Mouse (Mus musculus) testis, postnatal 10 days (tissue): ENCODE results near the gene Dcaf6.

Experiments used
- DNase-seq: peaks from one replicate; pipeline ENCODE4 v3.0.0; 2021; ENCODE audit warnings: low spot score

The Dcaf6 gene

DNA sequence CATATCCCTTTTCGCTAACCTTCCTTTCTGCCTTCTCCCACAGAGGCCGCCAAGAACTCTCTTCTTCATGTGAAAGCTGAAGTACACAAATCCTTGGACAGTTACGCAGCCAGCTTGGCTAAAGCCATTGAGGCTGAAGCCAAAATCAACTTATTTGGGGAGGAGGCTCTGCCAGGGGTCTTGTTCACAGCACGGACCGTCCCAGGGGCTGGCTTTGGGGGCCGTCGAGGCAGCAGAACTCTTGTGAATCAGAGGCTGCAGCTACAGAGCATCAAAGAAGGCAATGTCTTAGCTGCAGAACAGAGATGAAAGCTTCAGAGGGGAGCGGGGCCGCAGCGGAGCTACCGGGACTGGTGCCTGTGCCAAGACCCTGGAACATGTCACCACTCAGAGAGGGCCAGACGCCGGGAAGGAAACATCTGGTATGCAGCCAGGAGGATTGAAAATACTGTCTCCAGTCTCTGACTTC, 138.8 kb downstream of the Dcaf6 start:
- peak; percentile 53 for DNase-seq

DNA sequence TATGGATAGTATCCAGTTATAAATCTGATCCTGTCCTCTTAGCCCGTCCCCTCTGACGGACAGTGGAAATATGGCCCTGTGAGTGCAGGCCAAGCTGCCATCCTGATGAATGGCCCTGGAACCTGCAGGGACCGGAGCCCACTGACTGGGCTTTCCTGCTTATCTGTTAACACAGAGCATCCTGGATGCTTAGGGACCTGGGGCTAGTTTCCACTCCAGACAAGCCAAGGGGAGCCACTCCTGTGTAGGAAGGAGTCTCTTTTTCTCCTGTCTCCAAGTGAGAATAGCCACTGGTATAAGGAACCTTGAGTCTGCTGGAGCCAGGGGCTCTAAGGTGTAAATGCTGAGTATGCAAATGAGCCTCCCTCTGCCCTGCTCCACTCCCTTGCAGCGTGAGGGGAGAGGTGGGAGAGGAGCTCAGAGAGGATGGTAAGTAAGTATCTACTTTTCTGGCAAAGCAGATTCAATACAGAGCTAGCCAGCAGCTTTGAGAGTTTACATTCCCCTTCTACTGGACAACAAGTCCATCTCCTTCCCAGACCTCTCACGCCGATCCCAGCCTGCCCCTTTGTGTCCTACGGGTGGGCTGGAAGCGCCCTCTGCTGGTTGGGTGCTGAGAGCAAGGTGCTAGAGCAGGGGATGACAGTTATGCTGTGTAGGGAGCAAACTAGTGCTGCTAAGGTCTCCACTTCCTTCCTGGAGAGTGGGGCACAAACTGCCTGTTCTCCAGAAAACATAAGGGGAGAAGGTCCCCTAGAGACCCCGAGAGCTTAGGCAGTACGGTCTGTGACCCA, 139.9 kb downstream of the Dcaf6 start:
- peak; percentile 91 for DNase-seq

DNA sequence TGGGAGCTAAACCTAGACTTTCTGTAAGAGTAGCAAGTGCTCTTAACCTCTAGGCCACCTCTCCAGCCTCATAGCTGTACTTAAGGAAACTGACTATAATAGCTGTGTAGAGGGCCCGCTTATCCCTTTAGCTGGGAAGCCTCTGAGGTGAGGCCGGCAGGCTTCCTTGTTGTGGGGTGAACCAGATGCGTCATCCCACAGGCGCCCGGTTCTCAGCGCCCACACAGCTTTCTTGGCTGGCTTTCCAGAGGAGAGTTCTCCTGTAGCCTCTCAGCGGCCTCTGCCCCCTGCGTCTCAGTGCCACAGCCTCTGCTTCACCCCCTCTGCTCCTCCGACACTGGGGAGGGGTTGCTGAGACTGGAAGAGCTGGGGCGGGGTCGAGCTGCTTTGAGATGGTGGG, 143.9 kb downstream of the Dcaf6 start:
- DNase-seq, result no peak

DNA sequence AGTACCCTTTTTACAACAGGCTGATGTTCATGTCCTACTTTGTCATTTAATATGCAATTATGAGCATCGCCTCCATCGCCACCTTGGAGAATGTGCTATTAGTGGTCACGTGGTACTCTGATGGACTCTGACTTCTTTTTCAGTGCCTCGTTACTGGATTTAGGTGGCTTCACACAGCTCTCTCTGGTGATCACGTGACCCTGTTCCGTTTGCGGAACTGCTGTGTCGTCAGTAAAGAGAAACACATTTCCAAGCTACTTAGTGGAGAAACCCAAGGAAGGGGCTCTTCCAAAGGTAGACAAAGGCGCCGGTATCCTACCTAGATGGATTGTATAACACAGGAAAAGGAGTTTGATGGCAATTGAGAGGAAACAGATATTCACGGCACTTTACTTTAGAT, 152.1 kb downstream of the Dcaf6 start:
- no peak for DNase-seq

DNA sequence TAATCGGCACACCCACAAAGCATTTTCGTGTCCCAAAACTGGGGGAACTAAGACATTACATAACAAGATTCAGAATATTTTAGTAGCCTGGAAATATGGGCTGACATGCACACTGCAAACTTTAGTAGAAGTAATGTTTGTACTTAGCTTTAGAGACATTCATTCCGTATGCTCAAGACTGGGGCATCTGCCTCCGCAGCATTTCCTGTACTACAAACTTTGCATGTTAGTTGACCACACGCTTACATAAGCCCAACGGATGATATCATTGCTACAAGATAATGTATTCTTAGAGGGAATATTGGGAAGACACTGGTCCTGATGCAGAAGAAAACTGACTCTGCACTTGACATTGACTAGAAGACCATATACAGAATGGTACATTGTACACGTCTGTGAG, 155.9 kb downstream of the Dcaf6 start:
- DNase-seq, result no peak

DNA sequence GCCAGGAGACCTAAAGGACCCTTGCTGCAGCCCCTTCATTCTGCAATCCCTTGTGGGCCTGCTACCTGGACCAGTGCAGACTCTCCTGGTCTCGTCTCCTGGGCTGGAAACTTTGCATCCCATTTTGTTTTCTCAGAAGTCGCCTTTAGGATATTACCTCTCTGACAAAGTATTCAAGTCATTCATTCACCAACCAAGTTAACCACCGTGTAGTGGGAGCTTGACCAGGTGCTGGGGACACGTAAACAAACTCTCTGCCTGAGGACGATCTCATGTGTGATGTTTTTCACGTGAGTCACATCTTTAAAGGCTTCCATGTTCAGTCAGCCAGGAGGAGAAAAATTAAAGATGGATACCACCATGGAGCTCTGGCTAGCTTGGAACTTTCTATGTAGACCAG, 157.1 kb downstream of the Dcaf6 start:
- DNase-seq, result no peak

DNA sequence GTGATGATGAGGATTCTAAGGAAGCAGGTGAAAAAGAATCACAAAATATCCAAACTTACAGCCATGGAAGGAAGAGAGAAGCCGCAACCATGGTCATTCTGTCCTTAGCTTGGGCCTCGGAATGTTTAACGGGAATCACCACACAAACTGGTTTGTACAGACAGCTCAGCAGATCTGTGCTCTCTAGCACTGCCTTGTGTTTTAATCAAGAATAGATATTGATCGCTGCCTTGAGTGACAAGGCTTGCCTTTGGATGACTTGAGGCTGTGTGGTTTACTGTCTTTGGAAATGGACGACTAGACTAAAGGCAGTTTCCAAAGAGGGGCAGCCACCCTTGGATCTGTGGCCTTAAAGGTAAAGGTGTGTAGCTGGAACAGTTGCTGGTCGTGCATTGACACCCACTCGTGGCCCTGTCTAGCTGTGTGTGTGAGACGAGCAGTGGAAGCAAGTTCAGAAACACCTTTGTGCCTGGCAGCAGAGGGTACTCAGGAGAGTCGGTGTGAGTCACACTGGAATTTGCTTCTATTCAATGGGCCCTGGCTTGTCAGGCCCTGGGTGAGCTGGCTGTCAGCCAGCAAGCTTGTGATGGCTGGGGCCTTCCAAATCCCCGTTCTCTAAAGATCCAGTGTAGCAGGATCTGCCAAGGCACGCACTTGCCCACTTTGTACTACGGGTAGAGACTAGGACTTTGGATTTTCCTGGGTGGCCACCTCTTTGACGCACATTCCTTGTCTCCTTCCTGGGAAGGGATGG, 157.6 kb downstream of the Dcaf6 start:
- no peak for DNase-seq

DNA sequence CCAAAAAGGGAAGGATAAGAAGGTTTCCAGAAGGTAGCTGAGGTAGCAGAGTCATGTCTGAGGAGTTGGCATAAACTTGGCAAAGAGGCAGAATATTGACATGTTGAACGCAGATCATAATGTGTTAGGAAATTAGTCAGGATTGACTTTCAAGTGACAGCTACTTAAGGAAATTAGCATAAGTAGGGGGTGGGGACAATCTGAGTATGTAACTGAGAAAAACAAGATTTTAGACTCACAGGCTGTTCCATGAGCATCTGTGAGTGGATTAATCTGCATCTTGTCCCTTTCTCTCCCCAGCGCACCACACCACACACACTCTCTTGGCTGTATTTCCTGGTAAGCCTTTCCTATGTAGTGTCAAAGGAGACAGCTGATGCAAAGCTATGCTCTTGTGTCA, 158.7 kb downstream of the Dcaf6 start:
- DNase-seq, result no peak

DNA sequence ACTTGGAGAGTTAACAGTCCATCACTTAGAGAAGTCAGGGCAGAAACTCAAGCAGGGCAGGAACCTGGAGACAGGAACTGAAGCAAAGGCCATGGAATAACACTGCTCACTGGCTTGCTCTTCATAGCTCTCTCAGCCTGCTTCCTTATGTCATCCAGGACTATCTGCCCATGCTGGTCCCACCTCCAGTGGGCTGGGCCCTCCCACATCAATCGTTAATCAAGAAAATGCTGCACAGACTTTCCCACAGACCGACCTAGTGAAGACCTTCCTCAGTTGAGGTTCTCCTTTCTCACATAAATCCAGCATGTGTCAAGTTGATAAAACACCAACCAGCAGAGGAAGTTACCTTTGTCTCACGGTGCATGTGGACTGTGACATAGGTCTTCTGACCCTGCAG, 159.2 kb downstream of the Dcaf6 start:
- no peak for DNase-seq

DNA sequence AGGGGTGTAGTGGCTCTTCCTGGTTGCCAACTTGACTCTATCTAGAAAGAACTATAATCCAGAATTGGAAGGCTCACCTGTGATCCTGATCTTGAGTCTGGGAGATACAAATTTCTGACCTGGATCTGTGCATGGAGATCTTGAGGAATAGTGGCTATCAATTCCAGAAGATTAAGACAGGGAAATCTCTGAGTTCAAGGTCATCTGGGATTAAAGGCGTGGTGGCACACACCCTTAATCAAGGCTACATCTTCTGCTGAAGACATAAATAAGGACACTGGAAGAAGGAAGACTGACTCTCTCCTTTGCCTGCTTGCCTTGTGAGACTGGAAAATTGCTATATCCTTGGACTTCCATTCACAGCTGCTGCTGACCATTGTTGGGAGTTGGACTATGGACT, 164.8 kb downstream of the Dcaf6 start, which contains the start of gene Gpr161:
TSS of gene Gpr161 (plus strand) at position 301 of the 400 bp plus-strand sequence.
- DNase-seq, result no peak

DNA sequence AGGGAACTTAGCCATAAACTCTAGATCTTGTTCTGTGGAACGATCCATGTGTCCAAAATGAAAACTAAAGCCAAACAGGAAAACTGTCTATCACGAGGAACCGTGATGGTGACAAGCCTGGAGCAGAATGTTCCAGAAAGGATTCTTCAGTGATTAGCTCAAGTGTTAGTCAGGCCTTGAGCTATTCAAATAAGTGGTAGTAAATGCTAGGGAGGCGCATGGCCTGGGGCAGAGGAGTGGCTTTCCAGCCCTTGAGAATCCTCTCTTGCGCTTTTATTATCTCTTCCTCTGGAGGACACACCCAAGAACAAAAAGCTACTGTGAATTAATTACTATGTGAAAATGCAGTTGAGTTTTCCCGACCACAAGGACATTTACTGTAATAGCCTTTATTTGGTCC, 168.7 kb downstream of the Dcaf6 start:
- DNase-seq, result no peak

DNA sequence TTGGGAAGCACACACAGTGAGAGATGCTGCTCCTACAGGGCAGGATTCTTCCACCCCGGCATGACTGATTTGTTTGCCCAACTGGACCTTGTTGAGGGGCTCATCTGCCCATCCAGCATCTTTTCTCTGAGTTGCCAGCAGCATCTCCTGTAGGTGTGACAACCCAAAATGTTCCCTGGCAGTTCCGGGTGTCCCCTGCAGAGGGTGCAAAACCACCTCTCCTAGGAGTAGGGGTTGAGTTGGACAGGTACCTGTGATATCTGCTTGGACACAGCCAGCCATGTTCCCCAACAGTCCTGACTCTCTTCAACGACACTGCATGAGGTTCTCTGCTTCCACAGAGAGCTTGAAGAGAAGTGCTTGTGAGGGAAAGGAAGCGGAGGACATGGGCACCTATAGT, 170.4 kb downstream of the Dcaf6 start:
- peak; percentile 55 for DNase-seq

DNA sequence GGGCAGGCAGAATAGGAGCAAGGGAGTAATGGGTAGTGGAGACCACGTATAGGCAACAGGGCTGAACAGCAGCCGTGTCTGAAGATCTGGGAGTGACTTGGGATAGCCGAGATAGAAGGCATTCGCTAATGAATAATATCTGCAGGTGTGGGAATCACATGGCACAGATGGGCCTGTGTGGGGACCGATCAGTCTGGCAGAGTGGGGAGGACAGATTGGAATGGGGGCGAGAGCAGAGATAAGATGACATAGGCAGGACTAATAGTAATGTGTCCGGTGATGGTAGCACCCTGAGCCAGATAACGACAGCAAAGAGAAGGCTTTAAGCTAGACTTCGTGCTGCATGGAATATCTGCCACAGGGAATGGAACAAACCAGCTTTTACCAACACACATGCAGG, 172.1 kb downstream of the Dcaf6 start:
- DNase-seq, result no peak

DNA sequence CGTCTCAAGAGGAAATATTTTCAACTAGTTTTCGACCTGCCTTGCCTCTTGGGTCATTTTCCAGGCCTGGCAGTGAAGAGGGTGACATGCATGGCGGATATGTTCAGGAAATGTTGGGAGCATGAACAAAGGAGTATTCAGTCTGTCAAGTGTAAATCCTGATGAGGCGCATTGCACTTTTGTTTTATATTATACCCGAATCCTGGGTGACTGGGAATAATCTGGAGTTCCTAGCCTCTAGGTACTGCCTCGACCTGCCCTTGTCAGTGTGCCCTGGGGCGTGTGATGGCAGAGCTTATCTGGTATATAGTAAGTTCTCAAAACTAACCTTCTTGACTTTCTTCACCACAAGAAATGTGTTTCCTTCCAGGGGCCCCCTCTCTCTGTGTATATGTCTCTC, 176.2 kb downstream of the Dcaf6 start:
- DNase-seq, result no peak

DNA sequence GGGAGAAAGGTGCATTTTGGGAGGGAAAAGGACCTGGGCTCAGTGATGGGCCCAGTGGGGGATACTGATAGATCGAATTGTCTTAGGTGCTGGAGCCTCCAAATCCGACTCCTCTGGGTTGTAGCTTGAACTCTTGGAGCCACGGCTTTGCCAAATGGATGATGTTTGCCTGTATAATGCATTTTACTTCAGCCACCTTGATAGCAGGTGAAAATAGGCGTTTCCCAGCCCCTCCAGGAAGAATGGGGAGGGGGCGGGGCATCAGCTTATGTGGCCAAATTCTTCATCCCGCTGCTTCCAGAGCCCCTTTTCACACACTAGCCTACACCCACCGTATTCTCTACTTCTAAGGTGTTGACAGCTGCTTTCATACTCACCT, 177.3 kb downstream of the Dcaf6 start:
- DNase-seq, result no peak

DNA sequence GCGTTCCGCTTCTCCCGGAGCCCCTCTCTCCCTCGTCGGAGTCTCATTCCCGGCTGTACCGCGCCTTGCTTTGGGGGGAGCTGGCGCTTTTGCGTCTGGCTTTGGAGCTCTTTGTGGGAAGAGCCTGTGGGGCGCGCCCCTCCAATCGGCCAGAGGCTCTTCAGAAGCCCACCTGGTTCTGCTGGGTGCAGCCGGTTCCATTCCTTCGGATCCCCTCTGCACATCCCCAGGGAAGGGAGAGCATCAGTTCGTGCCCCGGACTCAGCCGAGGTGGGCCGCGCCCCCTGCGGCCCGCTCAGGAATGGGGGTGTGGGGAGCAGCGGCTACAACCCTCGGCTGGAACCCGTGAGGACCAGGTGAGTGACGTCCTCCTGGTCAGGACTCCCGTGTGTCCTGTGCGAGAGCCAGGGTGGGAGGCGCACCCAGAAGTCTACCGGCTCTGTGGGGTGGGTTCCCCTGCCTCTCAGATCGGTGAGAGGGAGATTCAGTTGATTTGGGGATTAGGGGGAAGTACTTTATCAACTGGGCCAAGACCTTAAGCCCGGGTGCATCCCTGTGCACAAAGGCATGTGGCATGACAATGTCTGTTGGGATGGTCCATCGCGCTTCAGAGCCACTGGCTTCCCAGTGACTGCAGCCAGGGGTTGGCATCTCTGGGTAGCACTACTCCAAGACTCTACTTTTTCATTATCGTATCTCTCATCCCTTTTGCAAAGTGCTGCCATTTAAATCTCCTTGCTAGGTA, 177.9 kb downstream of the Dcaf6 start:
- DNase-seq, result peak; percentile 48

DNA sequence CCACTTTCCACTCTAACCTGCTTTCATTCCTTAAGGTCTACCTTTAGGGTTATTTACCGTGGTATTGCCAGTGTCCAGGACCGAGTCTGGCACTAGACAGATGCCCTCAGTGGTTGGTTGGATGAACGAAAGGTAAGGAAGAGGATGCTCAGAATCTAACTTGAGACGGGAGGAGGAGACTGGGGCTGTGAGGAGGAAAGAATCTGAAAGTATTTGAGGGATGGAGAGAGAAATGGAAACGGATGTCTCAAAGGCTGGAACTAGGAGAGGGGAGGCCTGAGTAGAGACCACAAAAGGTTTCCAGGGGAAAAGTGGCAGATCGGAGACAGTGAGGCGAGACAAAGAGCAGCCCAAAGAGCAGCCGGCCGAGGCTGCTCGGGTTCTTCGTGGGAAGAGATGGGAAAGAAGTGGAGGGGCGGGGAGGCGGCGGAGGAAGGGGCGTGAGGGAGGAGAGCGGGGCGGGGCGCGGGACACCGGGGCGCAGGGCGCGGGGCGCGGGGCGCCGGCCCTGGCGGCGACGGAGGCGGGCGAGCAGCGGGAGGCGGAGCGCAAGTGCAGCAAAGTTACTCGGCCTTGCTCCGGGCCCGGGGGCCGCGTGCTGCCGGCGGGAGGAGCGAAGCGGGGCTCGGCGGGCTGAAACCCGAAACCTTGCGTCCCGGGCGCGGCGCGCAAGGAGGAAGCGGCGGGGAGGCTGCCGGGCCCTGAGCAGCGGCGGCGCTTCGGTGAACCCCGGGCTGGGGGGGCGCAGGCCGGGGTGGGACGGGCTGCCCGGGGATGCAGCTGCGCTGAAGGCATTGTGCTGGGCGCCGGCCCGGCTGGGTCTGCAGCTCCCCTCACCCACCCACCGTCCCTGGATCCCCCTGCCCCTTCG, 178.7 kb downstream of the Dcaf6 start:
- DNase-seq, result peak; percentile 77

DNA sequence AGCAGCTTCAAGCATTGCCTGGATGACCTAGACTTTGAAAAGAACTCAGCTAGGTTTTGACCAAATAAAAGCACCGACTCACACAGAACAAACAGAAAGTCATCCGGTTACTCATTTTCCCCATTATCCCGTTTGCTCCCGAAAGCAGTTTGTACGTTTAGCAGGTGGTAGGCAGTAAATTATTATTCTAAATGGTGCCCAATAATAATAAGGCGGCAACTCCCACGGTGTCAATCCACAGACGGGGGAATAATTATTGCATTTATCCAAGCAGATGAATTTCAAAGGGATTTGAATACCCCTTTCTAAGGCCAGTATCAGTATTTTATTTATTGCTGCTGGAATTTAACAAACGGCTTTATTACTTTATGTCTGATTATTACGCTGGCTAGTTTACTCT, 179.5 kb downstream of the Dcaf6 start:
- no peak for DNase-seq
